Mouse (Mus musculus): ENCODE results near the gene Otud7b.

Gene Otud7b

DNA sequence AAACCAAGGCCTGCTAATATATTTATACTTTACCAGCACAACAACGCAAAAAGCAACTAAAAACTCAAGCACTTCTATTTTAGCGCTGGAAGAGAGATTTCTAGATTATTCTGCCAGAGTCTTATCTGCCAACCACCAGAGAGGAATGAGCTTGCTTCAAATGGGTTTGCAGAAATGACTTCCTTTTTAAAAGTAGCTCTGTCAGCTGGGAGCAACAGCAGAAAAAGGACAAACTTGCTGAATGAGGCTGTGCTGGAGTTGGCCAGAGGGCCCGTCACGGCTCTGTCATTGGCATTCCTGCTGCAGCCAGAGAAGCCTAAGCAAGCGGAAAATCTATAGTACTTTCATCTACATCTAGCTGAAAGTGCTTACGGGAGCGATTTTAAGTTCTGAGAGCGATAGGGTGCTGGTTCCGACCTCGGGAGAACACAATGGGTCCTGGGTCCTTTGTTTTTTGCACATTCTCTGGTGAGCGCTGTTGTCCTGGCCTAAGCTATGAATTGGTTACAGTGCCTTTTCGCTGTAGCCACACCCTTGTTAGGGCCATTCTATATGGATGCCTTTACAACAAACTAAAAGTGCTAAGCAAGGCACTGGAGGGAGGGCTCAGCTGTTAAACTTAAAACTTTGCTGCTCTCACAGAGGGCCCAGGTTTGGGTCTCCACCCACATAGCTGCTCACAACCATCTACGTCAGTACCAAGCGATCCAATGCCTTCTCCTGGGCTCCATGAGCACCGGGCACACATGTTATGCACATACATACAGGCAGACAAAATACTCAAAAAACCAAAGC lies 21.4 kb upstream of the Otud7b start:
- intact Hi-C loops (cut with DNase I): loop anchor here (5.0 kb wide), 1 partner anchor 64 kb away; no protein-coding TSS in a partner anchor

DNA sequence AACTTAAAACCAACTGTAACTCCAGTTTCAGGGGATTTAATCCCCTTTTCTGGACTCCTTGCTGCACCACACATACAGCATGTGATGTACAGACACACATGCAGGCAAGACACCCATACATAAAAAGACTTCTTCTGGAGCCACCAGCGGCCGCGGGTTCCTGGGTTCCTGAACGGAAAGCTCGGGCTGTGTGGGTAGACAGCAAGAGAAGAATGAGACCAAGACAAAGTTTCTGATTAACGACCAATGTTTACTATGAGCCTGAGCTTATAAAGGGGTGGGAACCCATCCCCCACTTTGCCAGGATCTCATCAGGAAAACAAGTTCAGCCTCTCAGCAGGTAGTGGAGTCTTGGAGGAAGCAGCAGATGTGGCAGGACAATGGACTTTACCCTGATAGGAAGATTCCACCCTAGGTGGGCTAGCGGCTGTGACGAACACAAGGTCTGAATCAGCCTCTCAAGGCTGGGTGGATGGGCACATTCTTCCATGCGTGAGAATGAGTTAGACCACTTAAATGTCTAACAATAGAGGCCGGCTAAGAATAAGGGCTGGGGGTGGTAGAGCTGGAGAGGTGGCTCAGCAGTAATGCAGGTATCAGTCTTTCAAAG lies 20.1 kb upstream of the Otud7b start:
- intact Hi-C loops (cut with DNase I): loop anchor here (5.0 kb wide), 1 partner anchor 63 kb away; no protein-coding TSS in a partner anchor

DNA sequence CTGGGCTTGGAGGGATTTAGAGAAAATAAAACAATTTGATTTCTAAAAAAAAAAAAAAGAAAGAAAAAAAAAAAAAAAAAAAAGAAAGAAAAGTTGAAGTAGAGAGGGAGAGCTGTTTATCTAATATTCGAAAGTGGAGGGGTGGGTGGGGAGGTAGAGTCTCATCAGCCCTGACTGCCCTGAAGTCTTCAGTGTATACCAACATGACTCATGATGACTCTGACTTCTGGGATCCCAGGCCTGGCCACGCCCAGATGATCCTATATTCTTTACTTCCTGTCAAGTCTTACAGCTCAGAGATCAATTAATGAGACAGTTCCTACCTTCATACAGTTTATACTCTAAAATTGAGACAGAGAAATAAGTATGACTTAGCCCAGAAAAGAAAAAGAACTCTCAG lies 17.1 kb upstream of the Otud7b start:
- intact Hi-C loops (cut with DNase I): no loop called here

DNA sequence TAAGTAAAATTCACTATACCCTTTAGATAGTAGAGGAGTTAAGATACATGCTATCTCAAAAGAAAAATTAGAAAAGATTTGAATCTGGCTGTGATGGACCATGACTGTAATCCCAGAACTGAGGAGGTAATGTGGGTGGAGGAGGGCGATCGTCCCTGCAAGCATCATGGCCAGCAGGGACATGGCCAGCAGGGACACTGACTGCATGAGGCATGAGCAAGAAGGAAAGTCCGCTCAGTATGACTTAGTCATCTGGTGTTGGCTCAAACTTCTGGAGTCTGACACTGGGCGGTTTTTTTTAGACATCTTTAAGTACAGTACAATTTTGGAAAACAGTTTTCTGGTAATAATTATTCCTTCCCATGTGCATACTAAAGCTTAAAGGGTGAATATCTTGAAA lies 16.5 kb upstream of the Otud7b start:
- intact Hi-C loops (cut with DNase I): no loop called here

GRCm38 (mm10) chr3:96089882-96090489 lies 14.3 kb upstream of the Otud7b start:
- intact Hi-C loops (cut with DNase I): no loop called here

GRCm38 (mm10) chr3:96091146-96091545 lies 13.2 kb upstream of the Otud7b start:
- intact Hi-C loops (cut with DNase I): no loop called here

- intact Hi-C loops (cut with DNase I): no loop called here
Measured at GRCm38 (mm10) chr3:96091966-96092365, 12.4 kb upstream of the Otud7b start.

- intact Hi-C loops (cut with DNase I): no loop called here
Measured at GRCm38 (mm10) chr3:96093509-96093908, 10.8 kb upstream of the Otud7b start.

DNA sequence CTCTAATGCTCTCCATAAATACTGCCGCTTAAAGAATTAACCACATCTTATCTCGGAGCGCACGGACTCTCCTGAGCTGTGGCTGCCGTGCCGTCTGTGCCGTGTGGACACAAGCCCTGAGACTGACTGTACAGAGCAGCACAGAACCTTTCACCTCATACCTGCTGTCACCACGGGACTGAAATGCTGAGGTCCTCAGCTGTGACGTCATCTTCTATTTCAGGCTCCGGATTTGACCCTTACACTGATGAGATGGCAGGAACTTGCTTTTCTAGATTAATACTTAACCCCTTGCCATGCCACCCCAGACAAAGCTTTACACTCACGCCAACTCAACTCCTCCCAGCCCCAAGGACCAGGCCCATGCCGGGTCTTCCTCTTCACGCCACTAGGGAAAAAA lies 10.1 kb upstream of the Otud7b start:
- intact Hi-C loops (cut with DNase I): no loop called here

GRCm38 (mm10) chr3:96098168-96098567 lies 6.2 kb upstream of the Otud7b start:
- intact Hi-C loops (cut with DNase I): no loop called here

GRCm38 (mm10) chr3:96098616-96099267 lies 5.6 kb upstream of the Otud7b start:
- intact Hi-C loops (cut with DNase I): no loop called here

GRCm38 (mm10) chr3:96102100-96102872 lies 2.0 kb upstream of the Otud7b start:
- intact Hi-C loops (cut with DNase I): no loop called here

- intact Hi-C loops (cut with DNase I): loop anchor here (1.0 kb wide), 1 partner anchor 153 kb away; no protein-coding TSS in a partner anchor
Measured at GRCm38 (mm10) chr3:96103901-96104260, 446 bp upstream of the Otud7b start.

DNA sequence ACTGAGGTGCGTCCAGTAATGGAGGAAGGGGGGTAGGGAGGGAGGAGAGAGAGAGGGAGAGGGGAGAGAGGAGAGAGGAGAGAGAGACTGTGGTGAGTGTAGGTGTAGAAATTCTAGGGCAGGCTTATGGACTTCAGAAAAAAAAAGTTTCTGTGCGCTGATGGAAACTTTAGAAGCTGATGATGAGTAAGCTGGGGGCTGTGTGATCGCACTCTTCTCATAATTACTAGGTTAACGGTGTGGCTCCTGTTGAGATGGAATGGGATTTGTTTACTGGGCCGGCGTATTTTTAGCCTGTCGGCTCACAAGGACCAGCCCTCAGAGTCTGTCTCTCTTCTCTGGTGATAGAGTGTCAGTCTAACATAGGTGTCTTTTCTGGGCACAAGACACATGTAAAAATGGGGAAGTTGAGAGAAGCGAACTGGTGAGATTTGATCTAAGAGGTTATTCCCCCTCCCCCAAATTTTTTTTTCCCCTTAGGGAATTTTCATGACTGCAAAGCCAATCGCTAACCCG lies 963 bp downstream of the Otud7b start:
- intact Hi-C loops (cut with DNase I): no loop called here

GRCm38 (mm10) chr3:96106151-96106550 lies 1.8 kb downstream of the Otud7b start:
- intact Hi-C loops (cut with DNase I): no loop called here

DNA sequence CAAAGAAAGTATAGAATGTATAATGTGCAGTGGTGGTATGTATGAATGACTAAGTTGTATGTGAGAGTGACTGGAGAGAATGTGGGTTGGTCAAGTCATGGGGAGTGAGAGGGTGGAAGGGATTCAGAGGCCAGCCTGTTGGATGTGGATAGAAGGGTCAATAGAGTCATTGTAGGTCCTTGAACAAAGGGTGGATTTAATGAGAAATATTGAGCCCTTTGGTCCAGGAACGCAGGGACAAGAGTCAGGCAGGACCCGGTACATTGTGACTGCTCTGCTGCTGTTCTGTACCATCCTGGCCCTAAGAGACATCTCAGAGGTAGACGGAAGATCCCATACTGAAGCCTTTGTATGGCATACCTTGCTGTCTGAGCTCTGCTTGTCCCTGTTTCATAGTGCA lies 4.0 kb downstream of the Otud7b start:
- intact Hi-C loops (cut with DNase I): no loop called here

GRCm38 (mm10) chr3:96113251-96113650 lies 8.9 kb downstream of the Otud7b start:
- intact Hi-C loops (cut with DNase I): no loop called here

DNA sequence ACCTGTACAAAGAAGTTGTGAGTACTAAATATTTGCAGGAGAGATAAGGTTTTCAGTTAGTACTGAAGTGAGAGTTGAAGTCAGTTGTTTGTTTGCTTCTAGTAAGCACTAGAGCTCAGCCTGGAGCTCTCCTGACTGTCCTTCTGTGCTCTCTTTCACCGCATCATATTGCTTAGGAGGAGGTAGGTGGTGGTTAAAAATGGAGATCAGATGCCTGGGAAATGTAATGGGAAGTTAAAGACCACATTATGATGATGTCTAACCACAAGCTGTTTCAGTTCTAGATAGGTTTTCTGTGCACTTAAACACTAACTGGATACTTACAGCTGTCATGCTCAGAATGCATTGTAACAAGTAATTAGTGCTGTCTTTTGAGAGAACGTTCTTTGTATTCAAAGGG lies 13.8 kb downstream of the Otud7b start:
- intact Hi-C loops (cut with DNase I): no loop called here

DNA sequence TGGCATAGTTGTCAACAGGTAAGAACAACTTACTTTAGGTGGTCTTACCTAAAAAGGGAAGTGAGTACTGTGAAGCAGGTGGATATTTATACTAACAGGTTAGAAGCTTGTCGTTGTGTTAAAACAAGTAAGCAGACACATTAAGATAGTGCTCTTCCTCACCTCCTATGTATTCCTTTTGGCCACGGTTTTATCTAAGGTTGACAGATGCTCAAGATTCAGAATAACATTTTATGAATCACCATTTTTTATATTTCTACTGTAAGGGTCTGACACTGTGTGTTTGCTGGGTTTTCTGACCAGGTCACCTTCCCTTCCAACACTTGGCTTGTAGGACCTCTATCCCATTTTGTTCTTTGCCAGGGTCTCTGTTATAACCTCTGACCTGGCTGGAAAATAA lies 14.4 kb downstream of the Otud7b start:
- intact Hi-C loops (cut with DNase I): no loop called here

GRCm38 (mm10) chr3:96124235-96124634 lies 19.9 kb downstream of the Otud7b start:
- intact Hi-C loops (cut with DNase I): no loop called here

DNA sequence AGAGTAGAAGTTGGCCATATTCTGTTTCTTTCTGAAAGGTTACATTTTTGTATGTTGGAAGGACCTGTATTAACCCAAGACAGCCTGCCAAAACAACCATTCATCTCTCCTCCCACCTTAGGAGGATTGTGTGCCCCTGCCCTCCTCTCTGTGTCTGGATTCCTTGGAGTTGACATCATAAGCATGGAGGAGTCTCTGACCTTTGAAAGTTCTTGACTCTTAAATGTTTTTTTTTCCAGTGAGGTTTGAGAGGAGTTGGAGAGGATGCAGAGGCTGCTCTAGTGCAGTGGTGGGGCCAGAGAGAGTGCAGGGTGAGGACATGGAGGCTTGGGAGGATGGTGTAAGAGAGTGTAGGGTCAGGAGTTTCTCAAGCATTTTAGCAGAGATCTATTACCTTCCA lies 23.8 kb downstream of the Otud7b start:
- intact Hi-C loops (cut with DNase I): no loop called here
